Mouse (Mus musculus) brain, embryonic 14.5 days (tissue): ENCODE data around the gene Nup35.

Source experiments
- CTCF ChIP-seq: fragments of 200-500 bp; IDR thresholded peaks from 2 replicates; pipeline ENCODE4 v1.5.1; 2012; ENCODE audit warnings: inconsistent platforms, mild to moderate bottlenecking, moderate library complexity, borderline replicate concordance; ENCODE audit not compliant: insufficient read depth, insufficient read length; ENCODE audit errors: extremely low read depth
- POLR2A ChIP-seq: fragments of 200-500 bp; IDR thresholded peaks from 2 replicates; pipeline ENCODE4 v1.6.1; 2012; ENCODE audit warnings: mild to moderate bottlenecking, inconsistent platforms, borderline replicate concordance; ENCODE audit not compliant: poor library complexity, insufficient read depth, insufficient read length, severe bottlenecking; ENCODE audit errors: extremely low read depth

- TF ChIP-seq POLR2A: no peak
- TF ChIP-seq CTCF: no peak
Observed at GRCm38 (mm10) chr2:80639398-80639797, 22.4 kb downstream of the Nup35 start.
